Mouse (Mus musculus) intestine, embryonic 16.5 days (tissue): ENCODE measurements around the gene Aldh3b3. TPM values are rescaled to one million over a fixed set of nuclear protein-coding genes. Genes with fewer than 3 reads are reported as not detected.
"Not testable (repeated sequence)": the region's sequence is repeated elsewhere in the genome, so short reads cannot be mapped to it uniquely, and the experiment has no call there.

Experiments used
- ATAC-seq: fragments of 200-750 bp; cut with Nextera tagmentation; 2 replicates; pipeline ENCODE4 v1.8.0; 2017; ENCODE audit warnings: moderate TSS enrichment, moderate library complexity
- H3K27ac ChIP-seq: fragments of 300-500 bp; sonication (generic); 2 replicates; pipeline ENCODE4 v1.5.1; 2014; ENCODE audit warnings: mild to moderate bottlenecking, low read length
- H3K27me3 ChIP-seq: fragments of 300-500 bp; sonication (generic); replicated peaks from 2 replicates; pipeline ENCODE4 v1.6.1; 2014; ENCODE audit warnings: low read length, control low read depth, mixed read lengths; ENCODE audit not compliant: control insufficient read depth, insufficient read depth
- H3K36me3 ChIP-seq: fragments of 300-500 bp; sonication (generic); 2 replicates; pipeline ENCODE4 v1.6.1; 2014; ENCODE audit warnings: low read length, control low read depth; ENCODE audit not compliant: control insufficient read depth, insufficient read depth
- H3K4me1 ChIP-seq: fragments of 300-500 bp; sonication (generic); 2 replicates; pipeline ENCODE4 v1.6.1; 2014; ENCODE audit warnings: low read length, control low read depth, mixed read lengths; ENCODE audit not compliant: control insufficient read depth, insufficient read depth
- H3K4me2 ChIP-seq: fragments of 300-500 bp; sonication (generic); 2 replicates; pipeline ENCODE4 v1.6.1; 2014; ENCODE audit warnings: low read depth, low read length, control low read depth
- H3K4me3 ChIP-seq: fragments of 300-500 bp; sonication (generic); 2 replicates; pipeline ENCODE4 v1.5.1; 2014; ENCODE audit warnings: mild to moderate bottlenecking, low read length
- H3K9ac ChIP-seq: fragments of 300-500 bp; sonication (generic); 2 replicates; pipeline ENCODE4 v1.6.1; 2014; ENCODE audit warnings: low read depth, low read length
- H3K9me3 ChIP-seq: fragments of 300-500 bp; sonication (generic); 2 replicates; pipeline ENCODE4 v1.6.1; 2016; ENCODE audit warnings: low read length, control low read depth; ENCODE audit not compliant: control insufficient read depth
- WGBS: fragments of 180-500 bp; shearing (Covaris S2); extraction: QIAGEN DNeasy Blood & Tissue Kit; methylation state at CpG from one replicate; pipeline ENCODE4 v1.1.7; 2014; 5-methylcytosine and 5-hydroxymethylcytosine counted together
- polyA plus RNA-seq: library from polyadenylated mRNA; unstranded; fragments of >200 nt; fragmentation: Nextera tagmentation; extraction: Ambion mirVana; gene quantifications from 2 replicates; pipeline ENCODE4 v1.2.1, GENCODE M21; 2015

Gene Aldh3b3
- polyA plus RNA-seq, 1 experiment from 2014 or later: not detected

DNA sequence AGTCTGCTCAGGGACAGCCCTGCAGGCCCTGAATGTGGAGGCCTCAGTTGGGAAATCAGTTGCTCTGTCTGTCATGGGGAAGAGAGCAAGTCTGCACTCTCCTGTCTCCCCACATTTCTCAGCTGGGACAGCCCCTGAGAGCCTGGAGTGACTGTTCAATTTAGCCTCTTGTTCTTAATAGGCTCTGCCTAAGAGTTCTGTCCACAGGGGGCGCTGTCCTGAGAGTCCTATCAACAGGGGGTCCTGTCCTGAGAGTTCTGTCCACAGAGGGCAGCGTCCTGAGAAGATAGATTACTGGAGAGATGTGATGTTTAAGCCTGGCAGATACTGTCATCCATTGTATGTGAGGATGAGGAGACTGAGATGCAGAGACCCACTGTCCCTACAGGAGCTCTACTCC lies 4.0 kb downstream of the Aldh3b3 start:
- H3K9me3 ChIP-seq: no peaks in the 10 kb centered on the region
- no peaks in the 10 kb centered on the region for H3K4me1 ChIP-seq
- H3K27me3 ChIP-seq: no peaks in the 10 kb centered on the region
- no peak overlapping the region for H3K4me2 ChIP-seq
- H3K9ac ChIP-seq: no peak overlapping the region
- no peak for ATAC-seq
- no peak overlapping the region for H3K4me3 ChIP-seq
- no peaks in the 10 kb centered on the region for H3K36me3 ChIP-seq
- 19% methylated on average over 2 of the region's 2 CpGs for WGBS
- no peak overlapping the region for H3K27ac ChIP-seq

DNA sequence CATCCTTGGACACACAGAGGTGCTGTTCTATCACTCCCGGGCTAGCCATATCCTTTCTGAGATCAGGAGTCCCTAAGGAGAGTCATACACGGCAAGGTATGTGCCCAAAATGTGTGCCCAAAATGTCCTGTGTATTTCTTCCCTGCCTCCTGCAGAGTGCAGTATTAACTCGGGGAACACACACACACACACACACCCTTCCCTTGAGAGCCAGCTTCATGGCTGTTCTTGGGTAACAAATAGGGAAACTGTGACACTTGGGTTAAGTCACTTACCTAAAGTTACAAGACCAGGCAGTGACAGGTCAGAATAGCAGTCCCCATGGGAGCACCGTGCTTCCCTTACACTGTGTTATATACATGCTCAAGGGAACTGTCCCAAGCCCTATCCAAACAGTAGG lies 5.6 kb downstream of the Aldh3b3 start:
- Histone ChIP-seq H3K9ac (no peak overlapping the region), H3K4me1 (no peaks in the 10 kb centered on the region), H3K27me3 (no peaks in the 10 kb centered on the region), H3K4me2 (no peak overlapping the region), H3K27ac (no peak overlapping the region), H3K4me3 (no peak overlapping the region), H3K9me3 (no peaks in the 10 kb centered on the region), H3K36me3 (no peaks in the 10 kb centered on the region)
- no peak for ATAC-seq
- 69% methylated on average over 4 of the region's 4 CpGs for WGBS

DNA sequence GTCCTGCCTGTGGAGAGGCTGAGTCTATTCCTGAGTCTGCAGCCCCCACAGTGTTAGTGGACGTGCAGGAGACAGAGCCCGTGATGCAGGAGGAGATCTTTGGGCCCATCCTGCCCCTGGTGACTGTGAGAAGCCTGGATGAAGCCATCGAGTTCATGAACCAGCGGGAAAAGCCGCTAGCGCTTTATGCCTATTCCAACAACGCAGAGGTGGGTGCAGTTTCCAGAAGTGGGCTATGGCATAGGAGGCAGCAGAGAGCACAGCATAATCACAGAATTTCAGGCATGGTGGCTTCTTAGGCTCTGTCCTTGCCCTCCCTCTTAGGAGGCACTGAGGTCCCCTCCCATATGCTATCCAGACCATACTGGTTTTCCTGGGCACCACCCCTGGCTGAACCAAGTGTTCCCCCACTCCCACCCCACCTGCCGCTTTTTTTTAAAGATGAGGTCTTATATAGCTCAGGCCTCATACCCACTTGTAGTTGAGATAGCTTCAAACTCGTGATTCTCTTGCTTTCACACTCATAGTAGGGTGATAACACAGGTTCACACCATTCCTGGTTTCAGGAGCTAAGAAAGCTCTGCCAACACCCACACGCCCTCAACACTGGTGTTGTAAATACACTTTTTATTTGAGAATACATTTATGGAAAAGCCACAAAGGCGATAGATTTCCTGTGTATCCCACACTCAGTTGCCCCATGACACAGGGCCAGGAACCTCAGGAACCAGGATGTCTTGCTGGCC lies 8.1 kb downstream of the Aldh3b3 start:
- no peak for ATAC-seq
- Histone ChIP-seq H3K4me1 (0 out of 2 replicates have a peak, but pooled peaks cover 3% of the 10 kb centered on the region), H3K9ac (no peak overlapping the region), H3K4me3 (no peak overlapping the region), H3K36me3 (no peaks in the 10 kb centered on the region), H3K27me3 (no peaks in the 10 kb centered on the region), H3K4me2 (no peak overlapping the region), H3K27ac (no peak overlapping the region), H3K9me3 (no peaks in the 10 kb centered on the region)
- WGBS: 74% methylated on average over 11 of the region's 11 CpGs

DNA sequence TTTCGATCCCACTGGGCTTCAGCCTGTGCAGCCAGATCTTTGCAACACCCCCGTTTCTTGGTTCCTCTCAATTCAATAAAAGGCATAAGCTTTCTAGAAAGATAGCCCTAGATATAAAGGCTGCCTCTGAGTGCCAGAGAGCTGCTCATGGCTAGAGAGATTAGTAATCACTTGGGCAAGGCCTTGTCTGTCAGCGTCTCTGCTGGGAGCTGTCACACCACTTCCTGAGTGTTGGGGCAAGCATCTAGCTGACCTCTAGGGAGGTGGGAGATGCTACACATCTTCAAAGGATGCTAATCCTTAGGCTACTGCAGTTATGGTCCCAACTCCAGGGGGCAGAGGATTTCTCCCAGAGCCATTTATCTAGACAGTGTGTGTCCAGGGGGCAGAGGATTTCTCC lies 8.8 kb downstream of the Aldh3b3 start:
- no peak for ATAC-seq
- no peak overlapping the region for H3K4me3 ChIP-seq
- H3K4me1 ChIP-seq: peaks cover 3% of the 10 kb centered on the region; the same call in 1 of the 2 replicates
- WGBS: 63% methylated on average over 3 of the region's 3 CpGs
- H3K9me3 ChIP-seq: no peaks in the 10 kb centered on the region
- no peaks in the 10 kb centered on the region for H3K36me3 ChIP-seq
- no peak overlapping the region for H3K27ac ChIP-seq
- H3K9ac ChIP-seq: no peak overlapping the region
- no peaks in the 10 kb centered on the region for H3K27me3 ChIP-seq
- no peak overlapping the region for H3K4me2 ChIP-seq

DNA sequence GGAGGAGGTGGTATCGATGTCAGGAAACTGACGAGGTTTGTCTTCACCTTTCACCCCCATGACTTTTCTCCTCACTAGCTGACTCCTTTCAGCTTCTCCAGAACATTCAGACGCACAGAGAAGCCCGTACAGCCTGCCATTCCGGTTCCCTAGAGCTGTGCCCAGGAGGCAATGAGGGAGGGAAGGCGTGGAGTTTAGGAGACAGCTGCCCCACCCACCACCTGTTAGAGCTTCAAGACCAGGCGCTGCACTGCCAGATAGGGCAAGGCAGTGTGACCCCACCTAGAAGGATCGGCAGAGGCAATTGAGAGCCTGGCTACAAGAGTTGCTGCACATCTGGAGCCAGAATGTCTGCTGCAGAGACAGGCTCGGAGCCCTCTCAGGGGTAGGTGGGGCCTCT lies 13.8 kb downstream of the Aldh3b3 start, which contains the start of gene Aldh3b2:
Aldh3b2 (plus strand) TSS at position 100 of the 400 bp plus-strand sequence.
- Histone ChIP-seq H3K4me1 (peaks cover 6% of the 10 kb centered on the region; the same call in 1 of the 2 replicates), H3K9ac (no peak within 1 kb of the TSS), H3K27ac (no peak within 1 kb of the TSS), H3K9me3 (no peaks in the 10 kb centered on the region), H3K27me3 (no peaks in the 10 kb centered on the region), H3K4me2 (no peak within 1 kb of the TSS), H3K4me3 (no peak within 1 kb of the TSS), H3K36me3 (no peaks in the 10 kb centered on the region)
- ATAC-seq: peak; percentile 90
- WGBS: 26% methylated on average over 9 of the region's 9 CpGs

DNA sequence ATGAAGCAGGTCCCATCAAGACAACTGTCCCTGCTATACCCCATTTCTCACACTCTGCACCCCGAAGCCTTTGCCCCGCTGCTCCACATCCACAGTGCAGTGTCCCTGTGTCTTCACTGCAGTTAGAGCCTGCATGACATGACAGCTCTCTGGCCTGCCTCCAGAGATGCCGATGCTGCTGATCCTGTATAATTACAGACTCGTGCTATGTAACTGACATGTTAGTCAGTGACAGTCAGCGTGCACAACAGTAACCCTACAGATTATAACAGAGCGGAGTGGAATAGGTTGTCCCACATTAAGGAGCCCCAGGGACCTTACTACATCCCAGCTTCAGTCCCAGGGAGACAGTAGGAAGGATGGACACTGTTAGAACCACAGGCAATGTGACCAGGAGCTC lies 16.2 kb downstream of the Aldh3b3 start:
- H3K27ac ChIP-seq, H3K4me1 ChIP-seq, H3K9ac ChIP-seq, H3K27me3 ChIP-seq, H3K4me3 ChIP-seq, H3K4me2 ChIP-seq, H3K9me3 ChIP-seq, ATAC-seq, H3K36me3 ChIP-seq: not testable (repeated sequence)
- whole genome bisulfite sequencing: 93% methylated on average over 6 of the region's 6 CpGs

DNA sequence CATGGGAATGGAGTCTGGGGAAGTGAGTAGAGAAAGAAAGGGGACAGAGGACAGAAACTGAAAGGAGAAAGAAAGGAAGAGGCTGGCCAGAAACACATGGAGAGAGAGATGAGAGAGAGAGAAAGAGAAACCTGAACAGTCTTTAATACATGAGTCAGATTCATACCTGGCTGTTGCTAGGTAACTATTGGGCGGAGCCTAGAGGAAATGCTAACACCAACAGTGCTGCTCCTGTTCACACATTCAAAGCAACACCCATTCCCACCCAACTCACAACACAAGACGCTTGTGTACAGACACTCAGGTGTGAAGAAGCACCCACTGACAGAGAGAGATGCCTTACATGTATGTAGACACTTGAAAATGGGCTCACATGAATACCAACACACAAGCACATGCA lies 17.4 kb downstream of the Aldh3b3 start:
- no peak for ATAC-seq
- no peaks in the 10 kb centered on the region for H3K27me3 ChIP-seq
- no peak overlapping the region for H3K9ac ChIP-seq
- 67% methylated on average over 2 of the region's 2 CpGs for WGBS
- H3K36me3 ChIP-seq: no peaks in the 10 kb centered on the region
- H3K4me1 ChIP-seq: peaks cover 3% of the 10 kb centered on the region; the same call in 1 of the 2 replicates
- H3K4me2 ChIP-seq: no peak overlapping the region
- H3K9me3 ChIP-seq: no peaks in the 10 kb centered on the region
- H3K4me3 ChIP-seq: no peak overlapping the region
- no peak overlapping the region for H3K27ac ChIP-seq

DNA sequence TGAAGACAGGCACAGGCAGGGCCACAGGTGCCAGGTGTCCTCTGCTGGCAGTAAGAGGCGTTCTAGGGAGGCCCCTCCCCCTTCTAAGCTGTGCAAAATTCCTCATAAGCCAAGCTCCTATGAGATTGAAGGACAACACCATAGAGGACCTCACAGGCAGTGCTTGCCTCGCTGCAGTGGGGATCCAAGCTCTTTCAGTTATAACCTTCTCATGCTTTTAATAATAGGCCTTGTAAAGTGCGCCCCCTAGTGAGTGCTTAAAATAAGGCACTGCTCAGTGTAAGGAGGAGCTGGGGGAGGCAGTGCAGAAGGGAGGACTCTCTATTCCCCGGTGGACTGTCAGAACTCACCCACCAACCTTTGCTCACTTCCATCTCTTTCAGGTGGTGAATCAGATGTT lies 21.9 kb downstream of the Aldh3b3 start:
- 11% methylated on average over 4 of the region's 4 CpGs for WGBS
- Histone ChIP-seq H3K4me2 (no peak overlapping the region), H3K36me3 (no peaks in the 10 kb centered on the region), H3K4me1 (no peaks in the 10 kb centered on the region; the same call in 1 of the 2 replicates), H3K9me3 (no peaks in the 10 kb centered on the region), H3K27ac (no peak overlapping the region), H3K27me3 (no peaks in the 10 kb centered on the region), H3K9ac (no peak overlapping the region), H3K4me3 (no peak overlapping the region)
- ATAC-seq: peak; percentile 69; the same call in 1 of the 2 replicates

DNA sequence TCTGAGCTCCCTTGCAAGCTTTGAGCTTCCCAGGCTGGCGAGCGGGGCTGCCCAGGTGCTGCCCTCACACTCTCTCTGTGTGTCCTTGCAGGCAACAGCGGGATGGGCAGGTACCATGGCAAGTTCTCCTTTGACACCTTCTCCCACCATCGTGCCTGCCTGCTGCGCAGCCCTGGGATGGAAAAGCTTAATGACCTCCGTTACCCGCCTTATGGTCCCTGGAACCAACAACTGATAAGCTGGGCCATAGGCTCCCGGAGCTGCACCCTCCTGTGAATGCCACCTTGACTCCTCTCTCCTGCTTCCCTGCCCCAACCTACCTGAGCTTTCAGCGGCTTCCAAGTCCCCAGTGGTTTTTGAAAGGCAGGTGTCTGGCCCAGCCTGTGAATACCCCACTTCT lies 22.5 kb downstream of the Aldh3b3 start:
- Histone ChIP-seq H3K36me3 (no peaks in the 10 kb centered on the region), H3K4me2 (no peak overlapping the region), H3K4me1 (peaks cover 4% of the 10 kb centered on the region), H3K27me3 (no peaks in the 10 kb centered on the region), H3K4me3 (no peak overlapping the region), H3K9me3 (no peaks in the 10 kb centered on the region), H3K27ac (no peak overlapping the region), H3K9ac (no peak overlapping the region)
- 70% methylated on average over 9 of the region's 9 CpGs for WGBS
- no peak for ATAC-seq
